In the genomic region with DNA sequence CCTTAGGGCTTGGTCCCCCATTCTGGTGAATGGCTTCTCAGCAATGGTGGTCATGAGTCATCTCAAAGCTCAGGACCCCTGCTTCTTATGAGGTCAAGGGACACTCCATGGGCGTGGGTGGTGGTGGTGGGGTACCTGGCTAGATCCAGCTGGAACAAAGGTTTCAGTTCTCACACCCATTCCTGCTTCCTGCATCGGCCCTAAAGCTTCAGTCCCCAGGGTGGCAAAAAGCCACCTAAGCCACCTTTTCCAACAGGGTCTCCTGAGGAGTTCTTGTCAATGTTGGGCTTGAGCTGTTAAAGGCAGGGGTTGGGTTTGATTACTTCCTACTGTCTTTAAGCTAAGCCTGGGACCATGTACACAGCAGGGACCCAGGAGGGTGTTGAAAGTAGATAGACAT, we compare ENCODE assay signal across 8 mouse cellular contexts. TPM values are rescaled to one million over a fixed set of nuclear protein-coding genes. Genes with fewer than 3 reads are reported as not detected.
DNase-seq lines count a peak whose midpoint lies in the region; ATAC-seq and TF ChIP-seq lines count a peak whose summit lies in the region.

No protein-coding gene starts in this region.

- H3K27ac ChIP-seq in kidney, adult 2 months (ENCODE audit: insufficient read depth, low read depth, low read length), result no peak overlapping the region
- peak overlapping the region; percentile 93 for H3K27ac ChIP-seq in embryonic facial prominence, embryonic 10.5 days (replicated peaks)
- no peak overlapping the region for H3K27ac ChIP-seq in hindbrain, embryonic 16.5 days (ENCODE audit: low read depth, low read length)
- H3K27ac ChIP-seq in midbrain, postnatal 0 days (ENCODE audit: low read depth, low read length), result no peak overlapping the region

- no peak for TF ChIP-seq POLR2A in kidney, adult 2 months (IDR thresholded peaks at IDR 0.05; ENCODE audit: low read depth, low read length)

- ATAC-seq in hindbrain, embryonic 16.5 days, result no peak
- ATAC-seq in midbrain, postnatal 0 days (ENCODE audit: low FRiP score), result no peak

- peak overlapping the region; percentile 51; the same call in 1 of the 2 replicates for H3K4me3 ChIP-seq in kidney, adult 2 months (ENCODE audit: insufficient read depth, low read depth, low read length)
- H3K4me3 ChIP-seq in embryonic facial prominence, embryonic 10.5 days, result peak overlapping the region; percentile 77
- H3K4me3 ChIP-seq in hindbrain, embryonic 16.5 days (ENCODE audit: low read length), result peak overlapping the region; percentile 83
- H3K4me3 ChIP-seq in midbrain, postnatal 0 days (ENCODE audit: low read depth, low read length), result peak overlapping the region; percentile 56

- no peaks in the 10 kb centered on the region for H3K27me3 ChIP-seq in kidney, adult 2 months (replicated peaks; ENCODE audit: control insufficient read depth, insufficient read depth, low read length)
- H3K27me3 ChIP-seq in embryonic facial prominence, embryonic 10.5 days (replicated peaks; ENCODE audit: low read depth, poor library complexity, severe bottlenecking), result no peaks in the 10 kb centered on the region; the same call in 1 of the 2 replicates
- no peaks in the 10 kb centered on the region for H3K27me3 ChIP-seq in hindbrain, embryonic 16.5 days (replicated peaks; ENCODE audit: control insufficient read depth, insufficient read depth, low read length)
- no peaks in the 10 kb centered on the region for H3K27me3 ChIP-seq in midbrain, postnatal 0 days (ENCODE audit: insufficient read depth, low read length)

- peaks cover 6% of the 10 kb centered on the region; the same call in 1 of the 2 replicates for H3K4me1 ChIP-seq in kidney, adult 2 months (ENCODE audit: control insufficient read depth, insufficient read depth, low read length)
- peaks cover 52% of the 10 kb centered on the region for H3K4me1 ChIP-seq in embryonic facial prominence, embryonic 10.5 days
- H3K4me1 ChIP-seq in hindbrain, embryonic 16.5 days (ENCODE audit: control insufficient read depth, insufficient read depth, low read depth, low read length), result peaks cover 32% of the 10 kb centered on the region
- peaks cover 12% of the 10 kb centered on the region for H3K4me1 ChIP-seq in midbrain, postnatal 0 days (ENCODE audit: insufficient read depth, low read length)

- no peaks in the 10 kb centered on the region for H3K9me3 ChIP-seq in embryonic facial prominence, embryonic 10.5 days
- H3K9me3 ChIP-seq in hindbrain, embryonic 16.5 days (ENCODE audit: control insufficient read depth, low read length), result no peaks in the 10 kb centered on the region
- no peaks in the 10 kb centered on the region for H3K9me3 ChIP-seq in midbrain, postnatal 0 days (ENCODE audit: low read length)

- WGBS in kidney, adult 2 months, result 68% methylated on average over 2 of the region's 2 CpGs
- WGBS in embryonic facial prominence, embryonic 10.5 days, result 54% methylated on average over 2 of the region's 2 CpGs
- 54% methylated on average over 2 of the region's 2 CpGs for WGBS in hindbrain, embryonic 16.5 days
- 51% methylated on average over 2 of the region's 2 CpGs for WGBS in midbrain, postnatal 0 days

- H3K4me2 ChIP-seq in hindbrain, embryonic 16.5 days (ENCODE audit: low read length), result peak overlapping the region; percentile 95
- peak overlapping the region; percentile 94 for H3K4me2 ChIP-seq in midbrain, postnatal 0 days (ENCODE audit: low read depth, low read length, poor library complexity, severe bottlenecking)

- no peak for DNase-seq in kidney, adult 2 months
- no peak for DNase-seq in kidney, postnatal 10 days
- DNase-seq in embryonic facial prominence, embryonic 10.5 days (ENCODE audit: low spot score), result no peak
- DNase-seq in midbrain, postnatal 0 days (ENCODE audit: low spot score), result no peak
- no peak for DNase-seq in embryo, embryonic 9.5 days (ENCODE audit: extremely low spot score)
- no peak for DNase-seq in gastrocnemius, postnatal 10 days
- DNase-seq in thymus, postnatal 25 days, result no peak

- H3K36me3 ChIP-seq in kidney, adult 2 months (ENCODE audit: control insufficient read depth, insufficient read depth, low read length), result no peaks in the 10 kb centered on the region
- peaks cover 43% of the 10 kb centered on the region for H3K36me3 ChIP-seq in embryonic facial prominence, embryonic 10.5 days (replicated peaks)
- no peaks in the 10 kb centered on the region; the same call in none of the 2 replicates for H3K36me3 ChIP-seq in hindbrain, embryonic 16.5 days (ENCODE audit: control insufficient read depth, insufficient read depth, low read length)
- H3K36me3 ChIP-seq in midbrain, postnatal 0 days (ENCODE audit: insufficient read depth, low read length), result peaks cover 18% of the 10 kb centered on the region

- peak overlapping the region; percentile 87 for H3K9ac ChIP-seq in hindbrain, embryonic 16.5 days (ENCODE audit: low read depth, low read length)
- peak overlapping the region; percentile 86 for H3K9ac ChIP-seq in midbrain, postnatal 0 days (replicated peaks; ENCODE audit: low read length, poor library complexity, severe bottlenecking)

- TF ChIP-seq CTCF in kidney, adult 2 months (conservative IDR thresholded peaks at IDR 0.05; ENCODE audit: insufficient read depth, insufficient read length, low read depth, low read length), result no peak
- no peak for TF ChIP-seq CTCF in midbrain, postnatal 0 days (IDR thresholded peaks at IDR 0.05)

RNA-seq across cellular contexts. Expression of gene Polr2h, which starts 2.3 kb away (rescaled TPM):
- polyA plus RNA-seq in kidney, adult 2 months (2012; rRNA removed), result 14.0 and 22.4 TPM in 2 replicates
- 151 and 153 TPM in 2 replicates for polyA plus RNA-seq in embryonic facial prominence, embryonic 10.5 days (2016; fragmentation: Nextera tagmentation; extraction: Ambion mirVana)
- polyA plus RNA-seq in hindbrain, embryonic 16.5 days (2015; fragmentation: Nextera tagmentation; extraction: Ambion mirVana), result 87.7 and 94.6 TPM in 2 replicates
- total RNA-seq in midbrain, postnatal 0 days (2014; rRNA removed), result 40.0 and 40.3 TPM in 2 replicates
- polyA plus RNA-seq in midbrain, postnatal 0 days (2015; fragmentation: Nextera tagmentation; extraction: Ambion mirVana), result 72.3 and 84.6 TPM in 2 replicates
- 10 to 100 TPM; 11.6 to 13.5 TPM for total RNA-seq in gastrocnemius, postnatal 10 days (2021)

RNA-seq across cellular contexts. Expression of gene Clcn2, which starts 2.4 kb away (rescaled TPM):
- 21.4 and 33.1 TPM in 2 replicates for polyA plus RNA-seq in kidney, adult 2 months (2012; rRNA removed)
- polyA plus RNA-seq in embryonic facial prominence, embryonic 10.5 days (2016; fragmentation: Nextera tagmentation; extraction: Ambion mirVana), result 13.9 and 15.9 TPM in 2 replicates
- 24.9 and 26.8 TPM in 2 replicates for polyA plus RNA-seq in hindbrain, embryonic 16.5 days (2015; fragmentation: Nextera tagmentation; extraction: Ambion mirVana)
- 61.9 and 69.4 TPM in 2 replicates for total RNA-seq in midbrain, postnatal 0 days (2014; rRNA removed)
- 21.1 and 21.9 TPM in 2 replicates for polyA plus RNA-seq in midbrain, postnatal 0 days (2015; fragmentation: Nextera tagmentation; extraction: Ambion mirVana)
- total RNA-seq in gastrocnemius, postnatal 10 days (2021), result 1 to 10 TPM; 2.3 to 3.2 TPM

RNA-seq across cellular contexts. Expression of gene Chrd, which starts 17.8 kb away (rescaled TPM):
- 7.2 and 10.7 TPM in 2 replicates for polyA plus RNA-seq in kidney, adult 2 months (2012; rRNA removed)
- polyA plus RNA-seq in embryonic facial prominence, embryonic 10.5 days (2016; fragmentation: Nextera tagmentation; extraction: Ambion mirVana), result 1.3 and 1.4 TPM in 2 replicates
- polyA plus RNA-seq in hindbrain, embryonic 16.5 days (2015; fragmentation: Nextera tagmentation; extraction: Ambion mirVana), result 7.3 and 7.5 TPM in 2 replicates
- 17.1 and 18.1 TPM in 2 replicates for total RNA-seq in midbrain, postnatal 0 days (2014; rRNA removed)
- polyA plus RNA-seq in midbrain, postnatal 0 days (2015; fragmentation: Nextera tagmentation; extraction: Ambion mirVana), result 4.1 TPM in 2 replicates
- 1 to 10 TPM; 5.2 to 6.3 TPM for total RNA-seq in gastrocnemius, postnatal 10 days (2021)

RNA-seq across cellular contexts. Expression of gene Thpo, which starts 19.1 kb away (rescaled TPM):
- 17.1 and 17.7 TPM in 2 replicates for polyA plus RNA-seq in kidney, adult 2 months (2012; rRNA removed)
- 0.44 and 0.72 TPM in 2 replicates for polyA plus RNA-seq in embryonic facial prominence, embryonic 10.5 days (2016; fragmentation: Nextera tagmentation; extraction: Ambion mirVana)
- polyA plus RNA-seq in hindbrain, embryonic 16.5 days (2015; fragmentation: Nextera tagmentation; extraction: Ambion mirVana), result 0.93 and 1.4 TPM in 2 replicates
- 0.71 and 1.8 TPM in 2 replicates for total RNA-seq in midbrain, postnatal 0 days (2014; rRNA removed)
- 0.76 and 0.81 TPM in 2 replicates for polyA plus RNA-seq in midbrain, postnatal 0 days (2015; fragmentation: Nextera tagmentation; extraction: Ambion mirVana)
- 1 to 10 TPM in 1 of 2 experiments, under 1 TPM in 1; 0.63 to 1.3 TPM for total RNA-seq in gastrocnemius, postnatal 10 days (2021)

RNA-seq across cellular contexts. Expression of gene Fam131a, which starts 22.1 kb away (rescaled TPM):
- 3.6 and 4.7 TPM in 2 replicates for polyA plus RNA-seq in kidney, adult 2 months (2012; rRNA removed)
- polyA plus RNA-seq in embryonic facial prominence, embryonic 10.5 days (2016; fragmentation: Nextera tagmentation; extraction: Ambion mirVana), result 2.9 and 4.8 TPM in 2 replicates
- polyA plus RNA-seq in hindbrain, embryonic 16.5 days (2015; fragmentation: Nextera tagmentation; extraction: Ambion mirVana), result 49.6 and 56.7 TPM in 2 replicates
- total RNA-seq in midbrain, postnatal 0 days (2014; rRNA removed), result 152 and 173 TPM in 2 replicates
- polyA plus RNA-seq in midbrain, postnatal 0 days (2015; fragmentation: Nextera tagmentation; extraction: Ambion mirVana), result 70.9 and 75.9 TPM in 2 replicates
- total RNA-seq in gastrocnemius, postnatal 10 days (2021), result 10 to 100 TPM; 28.0 to 29.8 TPM
